Mouse (Mus musculus): ENCODE measurements at regions not wholly inside any gene's neighbourhood (a gene's known extent, or its start where the extent isn't known, plus 50 kb on each side); places are given as distances from the start of the nearest gene placed in this dataset.

GRCm38 (mm10) chr3:17772886-17773285, 175.3 kb upstream of the Cypt12 start:
- no peak for DNase-seq (ENCODE audit: low spot score in 2 of 2)

- no peak for DNase-seq (ENCODE audit: low spot score in 2 of 2)
These were observed 169.1 kb upstream of the Cypt12 start for GRCm38 (mm10) chr3:17779152-17779551.

- no peak for DNase-seq (ENCODE audit: low spot score in 2 of 2)
These were observed 164.1 kb upstream of the Cypt12 start for GRCm38 (mm10) chr3:17784076-17784475.

GRCm38 (mm10) chr3:17784587-17784986, 163.6 kb upstream of the Cypt12 start:
- no peak for DNase-seq (ENCODE audit: low spot score in 2 of 2)

GRCm38 (mm10) chr3:17785106-17786022, 162.8 kb upstream of the Cypt12 start:
- no peak for DNase-seq (ENCODE audit: low spot score in 2 of 2)

- peak; percentile 52 to 57 for DNase-seq (ENCODE audit: low spot score in 2 of 2)
These were observed 162.0 kb upstream of the Cypt12 start for GRCm38 (mm10) chr3:17786023-17786720.

GRCm38 (mm10) chr3:17786721-17787442, 161.3 kb upstream of the Cypt12 start:
- peak in 1 of 2 experiments; percentile 14 for DNase-seq (ENCODE audit: low spot score in 2 of 2)

- DNase-seq (ENCODE audit: low spot score in 2 of 2) = no peak
These were observed 160.5 kb upstream of the Cypt12 start for GRCm38 (mm10) chr3:17787443-17788333.

- DNase-seq (ENCODE audit: low spot score in 2 of 2) = no peak
These were observed 159.9 kb upstream of the Cypt12 start for GRCm38 (mm10) chr3:17788334-17788720.

- no peak for DNase-seq (ENCODE audit: low spot score in 2 of 2)
These were observed 159.4 kb upstream of the Cypt12 start for GRCm38 (mm10) chr3:17788778-17789299.

GRCm38 (mm10) chr3:17789454-17790196, 158.6 kb upstream of the Cypt12 start:
- no peak for DNase-seq (ENCODE audit: low spot score in 2 of 2)

- DNase-seq (ENCODE audit: low spot score in 2 of 2) = no peak
These were observed 157.9 kb upstream of the Cypt12 start for GRCm38 (mm10) chr3:17790331-17790730.

GRCm38 (mm10) chr3:17790816-17791215, 157.4 kb upstream of the Cypt12 start:
- no peak for DNase-seq (ENCODE audit: low spot score in 2 of 2)

GRCm38 (mm10) chr3:17791381-17792320, 156.6 kb upstream of the Cypt12 start:
- no peak for DNase-seq (ENCODE audit: low spot score in 2 of 2)

GRCm38 (mm10) chr3:17792537-17793039, 155.6 kb upstream of the Cypt12 start:
- no peak for DNase-seq (ENCODE audit: low spot score in 2 of 2)

GRCm38 (mm10) chr3:17793646-17794250, 154.5 kb upstream of the Cypt12 start:
- DNase-seq (ENCODE audit: low spot score in 2 of 2) = peak in 1 of 2 experiments; percentile 40

- peak; percentile 29 to 48 for DNase-seq (ENCODE audit: low spot score in 2 of 2)
These were observed 153.8 kb upstream of the Cypt12 start for GRCm38 (mm10) chr3:17794251-17795061.

Data from layer of hippocampus, postnatal 14 days (tissue).